Mouse (Mus musculus) kidney, embryonic 15.5 days (tissue): ENCODE data around the gene Ecel1. TPM values are rescaled to one million over a fixed set of nuclear protein-coding genes. Genes with fewer than 3 reads are reported as not detected.
A peak's percentile ranks its signal among the peaks of the same experiment; 100 is the strongest.

Source experiments
- ATAC-seq: fragments of 200-750 bp; cut with Nextera tagmentation; replicated peaks from 2 replicates; pipeline ENCODE4 v1.8.0; 2017; ENCODE audit warnings: moderate TSS enrichment; ENCODE audit not compliant: low FRiP score
- H3K27ac ChIP-seq: fragments of 300-500 bp; sonication (generic); 2 replicates; pipeline ENCODE4 v1.5.1; 2015; ENCODE audit warnings: mild to moderate bottlenecking, inconsistent platforms
- H3K27me3 ChIP-seq: fragments of 300-500 bp; sonication (generic); 2 replicates; pipeline ENCODE4 v1.6.1; 2015; ENCODE audit warnings: inconsistent platforms
- H3K36me3 ChIP-seq: fragments of 300-500 bp; sonication (generic); 2 replicates; pipeline ENCODE4 v1.6.1; 2015; ENCODE audit warnings: inconsistent platforms
- H3K4me1 ChIP-seq: fragments of 300-500 bp; sonication (generic); 2 replicates; pipeline ENCODE4 v1.6.1; 2015; ENCODE audit warnings: inconsistent platforms
- H3K4me2 ChIP-seq: fragments of 300-500 bp; sonication (generic); 2 replicates; pipeline ENCODE4 v1.6.1; 2015; ENCODE audit warnings: moderate library complexity, mild to moderate bottlenecking, inconsistent platforms
- H3K4me3 ChIP-seq: fragments of 300-500 bp; sonication (generic); replicated peaks from 2 replicates; pipeline ENCODE4 v1.5.1; 2015; ENCODE audit warnings: mild to moderate bottlenecking, inconsistent platforms
- H3K9ac ChIP-seq: fragments of 300-500 bp; sonication (generic); 2 replicates; pipeline ENCODE4 v1.6.1; 2015; ENCODE audit warnings: mild to moderate bottlenecking, inconsistent platforms
- H3K9me3 ChIP-seq: fragments of 300-500 bp; sonication (generic); replicated peaks from 2 replicates; pipeline ENCODE4 v1.6.1; 2016; ENCODE audit warnings: inconsistent platforms
- WGBS: fragments of 180-500 bp; shearing (Covaris S2); methylation state at CpG from one replicate; pipeline ENCODE4 v1.1.7; 2015; ENCODE audit warnings: mixed read lengths; 5-methylcytosine and 5-hydroxymethylcytosine counted together
- polyA plus RNA-seq: library from polyadenylated mRNA; unstranded; fragments of >200 nt; fragmentation: Nextera tagmentation; extraction: Ambion mirVana; gene quantifications from 2 replicates; pipeline ENCODE4 v1.2.1, GENCODE M21; 2015

Gene Ecel1
- polyA plus RNA-seq, 1 experiment from 2014 or later, result 3.8 TPM

DNA sequence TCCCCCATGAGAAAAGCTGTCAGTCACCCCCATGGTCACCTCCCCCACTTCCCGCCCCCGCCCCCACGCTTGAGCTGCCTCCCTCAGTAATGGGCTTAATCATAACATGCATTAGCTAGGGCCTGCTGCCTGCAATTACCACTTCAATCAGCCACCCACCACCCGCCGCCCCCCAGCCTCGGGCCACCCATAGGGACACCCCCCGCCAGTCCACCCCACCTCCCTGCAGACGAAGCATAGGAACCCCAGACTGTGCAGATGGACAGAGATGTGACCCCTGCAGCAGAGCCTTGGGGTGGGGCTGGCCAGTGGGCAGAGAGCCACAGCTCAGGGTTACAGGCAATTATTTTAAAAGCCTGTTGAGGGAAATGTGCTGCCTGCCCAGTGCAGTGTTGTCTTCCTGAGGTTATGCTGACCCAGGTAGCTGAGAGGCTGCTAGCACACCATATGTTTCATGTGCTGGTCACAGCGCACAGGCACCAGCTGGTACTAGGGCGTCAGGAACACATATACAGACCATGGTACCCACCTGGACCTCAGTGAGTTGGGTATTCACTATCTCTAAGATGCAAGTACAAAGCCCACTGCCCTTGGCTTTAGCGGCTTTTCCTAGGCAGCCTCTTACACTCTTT lies 8.0 kb upstream of the Ecel1 start:
- ATAC-seq, result 0 out of 2 replicates have a peak, but pooled peaks have one; percentile 36
- no peak overlapping the region for H3K9ac ChIP-seq
- 22% methylated on average over 11 of the region's 11 CpGs for WGBS
- no peak overlapping the region for H3K27ac ChIP-seq
- H3K9me3 ChIP-seq, result no peaks in the 10 kb centered on the region
- H3K36me3 ChIP-seq, result no peaks in the 10 kb centered on the region
- H3K4me1 ChIP-seq, result peaks cover 6% of the 10 kb centered on the region
- no peak overlapping the region for H3K4me3 ChIP-seq
- H3K4me2 ChIP-seq, result no peak overlapping the region
- H3K27me3 ChIP-seq, result peaks cover 90% of the 10 kb centered on the region

- ATAC-seq, result no peak
- Histone ChIP-seq H3K4me2 (no peak overlapping the region), H3K27me3 (peaks cover 92% of the 10 kb centered on the region), H3K4me3 (no peak overlapping the region), H3K4me1 (peaks cover 24% of the 10 kb centered on the region), H3K27ac (no peak overlapping the region), H3K9me3 (no peaks in the 10 kb centered on the region), H3K9ac (no peak overlapping the region), H3K36me3 (no peaks in the 10 kb centered on the region)
- 75% methylated on average over 3 of the region's 3 CpGs for WGBS
These were observed 3.1 kb upstream of the Ecel1 start for GRCm38 (mm10) chr1:87159396-87159795.

GRCm38 (mm10) chr1:87155531-87156198 lies 656 bp downstream of the Ecel1 start:
- no peak overlapping the region for H3K27ac ChIP-seq
- peak overlapping the region; percentile 80 for H3K4me2 ChIP-seq
- WGBS, result under 1% methylated on average over 45 of the region's 56 CpGs
- H3K9ac ChIP-seq, result no peak overlapping the region
- no peaks in the 10 kb centered on the region for H3K9me3 ChIP-seq
- no peaks in the 10 kb centered on the region for H3K36me3 ChIP-seq
- 0 out of 2 replicates have a peak, but pooled peaks have one; percentile 26 for ATAC-seq
- H3K4me1 ChIP-seq, result peaks cover 33% of the 10 kb centered on the region
- peak overlapping the region; percentile 44 for H3K4me3 ChIP-seq
- peaks cover 96% of the 10 kb centered on the region for H3K27me3 ChIP-seq

DNA sequence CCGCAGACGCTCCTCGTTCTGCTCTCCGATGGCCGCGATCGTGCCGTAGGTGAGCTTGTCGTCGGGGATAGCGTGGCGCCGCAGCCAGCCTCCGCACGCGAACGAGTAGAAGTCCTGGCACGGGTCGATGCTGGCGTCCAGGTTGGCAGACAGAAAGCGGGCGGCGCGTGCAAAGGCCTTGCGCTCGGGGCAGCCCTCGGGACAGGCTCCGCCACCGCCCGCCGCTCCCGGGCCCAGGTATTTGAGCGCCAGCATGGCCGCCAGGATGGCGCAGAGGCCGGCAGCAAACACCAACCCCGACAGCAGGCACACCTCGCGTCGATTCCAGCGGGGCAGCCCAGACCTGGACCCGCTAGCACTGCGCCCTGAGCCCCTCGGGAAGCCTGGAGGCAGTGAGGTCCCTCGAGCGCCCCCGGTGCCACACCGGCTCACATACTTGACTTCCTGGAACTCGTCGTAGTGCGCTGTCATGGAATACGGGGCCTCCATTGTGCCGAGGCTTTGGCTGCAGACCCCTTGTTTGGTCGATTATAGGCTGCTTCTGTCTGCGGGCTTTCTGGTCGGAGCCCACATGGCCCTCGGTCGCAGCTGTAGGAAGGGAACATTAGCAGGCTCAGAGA lies 1.7 kb downstream of the Ecel1 start:
- no peak for ATAC-seq

GRCm38 (mm10) chr1:87153776-87154500 lies 2.4 kb downstream of the Ecel1 start:
- peak overlapping the region; percentile 44 for H3K4me3 ChIP-seq
- ATAC-seq, result no peak
- no peaks in the 10 kb centered on the region for H3K36me3 ChIP-seq
- no peak overlapping the region for H3K27ac ChIP-seq
- H3K27me3 ChIP-seq, result peaks cover 96% of the 10 kb centered on the region
- peak overlapping the region; percentile 80 for H3K4me2 ChIP-seq
- H3K4me1 ChIP-seq, result peaks cover 36% of the 10 kb centered on the region
- no peaks in the 10 kb centered on the region for H3K9me3 ChIP-seq
- 1% methylated on average over 71 of the region's 72 CpGs for WGBS
- H3K9ac ChIP-seq, result no peak overlapping the region

More for the DNA sequence above, 1.7 kb downstream of the Ecel1 start:
- H3K4me1 ChIP-seq, result peaks cover 33% of the 10 kb centered on the region
- peak overlapping the region; percentile 80 for H3K4me2 ChIP-seq
- no peaks in the 10 kb centered on the region for H3K36me3 ChIP-seq
- peak overlapping the region; percentile 44 for H3K4me3 ChIP-seq
- no peaks in the 10 kb centered on the region for H3K9me3 ChIP-seq
- WGBS, result 3% methylated on average over 58 of the region's 58 CpGs
- H3K27ac ChIP-seq, result no peak overlapping the region
- H3K27me3 ChIP-seq, result peaks cover 98% of the 10 kb centered on the region
- H3K9ac ChIP-seq, result no peak overlapping the region

- 72% methylated on average over 6 of the region's 6 CpGs for WGBS
- Histone ChIP-seq H3K4me1 (peaks cover 36% of the 10 kb centered on the region), H3K27ac (no peak overlapping the region), H3K27me3 (peaks cover 78% of the 10 kb centered on the region), H3K4me2 (no peak overlapping the region), H3K9ac (no peak overlapping the region), H3K36me3 (no peaks in the 10 kb centered on the region), H3K4me3 (no peak overlapping the region), H3K9me3 (no peaks in the 10 kb centered on the region)
- no peak for ATAC-seq
These were observed 5.0 kb downstream of the Ecel1 start for GRCm38 (mm10) chr1:87151286-87151685.

- WGBS, result 27% methylated on average over 13 of the region's 13 CpGs
- Histone ChIP-seq H3K9me3 (no peaks in the 10 kb centered on the region), H3K27me3 (peaks cover 60% of the 10 kb centered on the region), H3K27ac (no peak overlapping the region), H3K9ac (no peak overlapping the region), H3K4me1 (peaks cover 17% of the 10 kb centered on the region), H3K4me3 (no peak overlapping the region), H3K4me2 (no peak overlapping the region), H3K36me3 (no peaks in the 10 kb centered on the region)
- no peak for ATAC-seq
These were observed 6.9 kb downstream of the Ecel1 start for GRCm38 (mm10) chr1:87149422-87149821.

GRCm38 (mm10) chr1:87143141-87143540 lies 13.2 kb downstream of the Ecel1 start:
- Histone ChIP-seq H3K27me3 (peaks cover 11% of the 10 kb centered on the region; the same call in 1 of the 2 replicates), H3K4me2 (no peak overlapping the region), H3K27ac (no peak overlapping the region), H3K4me1 (no peaks in the 10 kb centered on the region), H3K9me3 (no peaks in the 10 kb centered on the region), H3K9ac (no peak overlapping the region), H3K4me3 (no peak overlapping the region), H3K36me3 (no peaks in the 10 kb centered on the region)
- no peak for ATAC-seq
- WGBS, result 78% methylated on average over 10 of the region's 10 CpGs

DNA sequence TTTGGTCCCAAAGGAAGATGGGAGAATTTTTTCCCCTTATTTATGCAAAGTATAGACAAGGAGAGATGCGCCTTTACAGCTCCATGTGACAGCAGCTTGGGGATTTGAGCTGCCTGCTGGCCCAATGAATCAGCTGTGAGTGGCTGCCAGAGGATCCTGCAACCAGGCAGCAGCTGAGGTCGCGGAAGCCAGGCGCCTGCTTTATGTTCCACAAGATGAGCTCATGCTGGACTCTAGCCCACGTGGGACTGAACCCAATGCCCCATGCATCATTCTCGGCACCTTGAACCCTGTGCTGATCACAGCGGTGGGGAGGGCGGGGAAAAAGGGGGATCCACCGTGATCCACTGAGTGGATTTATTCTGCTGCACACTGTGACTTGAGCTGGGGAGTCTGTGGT lies 13.9 kb downstream of the Ecel1 start:
- WGBS, result 58% methylated on average over 9 of the region's 9 CpGs
- Histone ChIP-seq H3K9ac (no peak overlapping the region), H3K4me3 (no peak overlapping the region), H3K4me1 (no peaks in the 10 kb centered on the region), H3K27ac (no peak overlapping the region), H3K36me3 (no peaks in the 10 kb centered on the region), H3K9me3 (no peaks in the 10 kb centered on the region), H3K27me3 (peaks cover 5% of the 10 kb centered on the region; the same call in 1 of the 2 replicates), H3K4me2 (no peak overlapping the region)
- ATAC-seq, result no peak

DNA sequence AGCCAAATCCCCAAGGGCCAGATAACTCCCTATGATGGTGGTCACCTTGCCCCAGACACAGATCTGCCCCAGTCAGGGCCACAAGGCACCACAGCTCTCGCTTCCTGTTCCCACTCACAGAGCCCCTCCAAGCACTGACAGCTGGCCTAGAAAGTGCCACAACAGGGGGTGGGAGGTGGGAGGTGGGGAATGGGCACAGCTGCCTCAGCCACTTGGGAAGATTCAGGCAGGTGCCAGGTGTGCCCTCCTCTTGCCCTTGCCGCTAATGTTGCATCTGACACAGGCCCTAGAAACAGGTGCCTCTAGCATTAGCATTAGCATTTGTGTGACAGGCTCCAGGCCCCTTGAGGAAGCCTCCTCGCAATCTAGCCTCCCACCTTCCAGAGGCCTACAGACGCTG lies 14.8 kb downstream of the Ecel1 start:
- H3K27me3 ChIP-seq, result 0 out of 2 replicates have a peak, but pooled peaks cover 5% of the 10 kb centered on the region
- no peak overlapping the region for H3K27ac ChIP-seq
- no peak overlapping the region for H3K4me3 ChIP-seq
- H3K9ac ChIP-seq, result no peak overlapping the region
- no peak overlapping the region for H3K4me2 ChIP-seq
- no peaks in the 10 kb centered on the region for H3K36me3 ChIP-seq
- H3K9me3 ChIP-seq, result no peaks in the 10 kb centered on the region
- ATAC-seq, result no peak
- 92% methylated on average over 4 of the region's 4 CpGs for WGBS
- H3K4me1 ChIP-seq, result no peaks in the 10 kb centered on the region

- no peak for ATAC-seq
- no peak overlapping the region for H3K4me3 ChIP-seq
- no peak overlapping the region for H3K27ac ChIP-seq
- no peak overlapping the region for H3K9ac ChIP-seq
- no peaks in the 10 kb centered on the region for H3K9me3 ChIP-seq
- WGBS, result 85% methylated on average over 4 of the region's 4 CpGs
- H3K27me3 ChIP-seq, result peaks cover 26% of the 10 kb centered on the region
- no peak overlapping the region for H3K4me2 ChIP-seq
- H3K4me1 ChIP-seq, result peaks cover 5% of the 10 kb centered on the region
- H3K36me3 ChIP-seq, result no peaks in the 10 kb centered on the region
These were observed 24.5 kb downstream of the Ecel1 start for GRCm38 (mm10) chr1:87131803-87132202.
